Mouse (Mus musculus) C2C12 (cell line): ENCODE measurements around the gene Pbxip1.

Experiments
- CTCF ChIP-seq: IDR thresholded peaks from one replicate; pipeline ENCODE4 v1.5.1; 2011; ENCODE audit not compliant: control insufficient read depth, insufficient read depth, insufficient read length
- MAX ChIP-seq: IDR thresholded peaks from one replicate; pipeline ENCODE4 v1.6.1; 2011; ENCODE audit warnings: mild to moderate bottlenecking, control low read depth
- MYOG ChIP-seq: IDR thresholded peaks from one replicate; pipeline ENCODE4 v1.6.1; 2011; ENCODE audit not compliant: control insufficient read depth, insufficient read length; ENCODE audit errors: extremely low read depth

DNA sequence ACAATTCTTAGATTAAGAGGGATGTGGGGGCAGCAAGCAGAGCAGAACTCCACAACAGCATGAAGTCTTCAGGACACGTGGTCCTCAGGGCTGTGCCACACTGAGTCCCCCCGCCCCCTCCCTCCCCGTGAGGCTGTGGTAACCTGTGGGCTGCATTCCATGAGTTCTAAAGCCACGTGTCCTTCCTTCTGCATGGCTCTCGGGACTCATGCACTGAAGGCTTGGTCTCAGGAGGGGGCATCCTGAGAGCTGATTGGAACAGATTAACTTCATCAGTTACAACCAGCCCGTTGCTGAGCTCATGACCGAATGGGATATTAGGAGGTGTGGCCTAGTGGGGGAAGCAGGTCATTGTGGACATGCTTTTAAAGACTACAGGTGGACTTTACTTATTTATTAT lies 63.2 kb downstream of the Pbxip1 start:
- no peak for TF ChIP-seq MYOG
- TF ChIP-seq CTCF = no peak
- TF ChIP-seq MAX = no peak
